21 mouse cellular contexts compared by ENCODE assay signal in the genomic region with DNA sequence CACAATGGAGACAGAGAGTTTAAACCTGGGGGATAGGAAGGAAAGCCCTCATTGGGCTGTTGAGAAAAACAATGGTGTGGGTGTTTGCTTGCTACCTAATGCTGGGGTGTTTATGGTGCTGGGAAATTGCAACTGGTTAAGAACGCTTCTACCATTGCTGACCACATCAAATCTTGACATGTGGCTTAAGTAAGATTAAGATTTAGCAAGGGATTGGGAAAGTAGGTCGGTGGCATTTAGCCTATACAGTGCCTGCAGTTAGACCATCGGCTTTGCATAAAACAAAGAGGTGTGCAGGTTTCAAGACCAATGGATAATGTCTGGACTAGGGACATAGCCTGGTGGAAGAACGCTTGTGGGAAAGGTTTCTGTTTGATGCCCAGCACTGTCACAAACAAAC.
A peak's percentile ranks its signal among the peaks of the same experiment; 100 is the strongest.
DNase-seq lines count a peak whose midpoint lies in the region; ATAC-seq lines count a peak whose summit lies in the region.
"Had no signal": no experiment of that assay in that cellular context is flagged by ENCODE, and none has a peak within 500 bp of the region (broad histone marks: within the 10 kb centered on the region; RNA-seq: fewer than 3 reads in every experiment).

No protein-coding gene starts in this region.

- H3K36me3 ChIP-seq in midbrain, embryonic 13.5 days: no peaks in the 10 kb centered on the region
- H3K36me3 ChIP-seq in midbrain, embryonic 14.5 days (ENCODE audit: control insufficient read depth, insufficient read depth, low read length): no peaks in the 10 kb centered on the region
- H3K36me3 ChIP-seq: embryonic facial prominence, embryonic 13.5 days; embryonic facial prominence, embryonic 15.5 days; forebrain, embryonic 10.5 days; forebrain, embryonic 12.5 days had no signal

- no peak overlapping the region for H3K4me3 ChIP-seq in midbrain, embryonic 13.5 days (replicated peaks)
- no peak overlapping the region for H3K4me3 ChIP-seq in midbrain, embryonic 14.5 days (replicated peaks; ENCODE audit: low read depth, low read length)
- H3K4me3 ChIP-seq: embryonic facial prominence, embryonic 13.5 days; embryonic facial prominence, embryonic 15.5 days; erythroblast, embryonic 14.5 days; forebrain, embryonic 10.5 days; forebrain, embryonic 12.5 days had no signal

- peak overlapping the region; percentile 35; the same call in 1 of the 2 replicates for H3K27ac ChIP-seq in midbrain, embryonic 13.5 days
- no peak overlapping the region; the same call in 1 of the 2 replicates for H3K27ac ChIP-seq in midbrain, embryonic 14.5 days (replicated peaks; ENCODE audit: low read depth, low read length)
- H3K27ac ChIP-seq: embryonic facial prominence, embryonic 13.5 days; embryonic facial prominence, embryonic 15.5 days; forebrain, embryonic 12.5 days had no signal

- peaks cover 3% of the 10 kb centered on the region; the same call in 1 of the 2 replicates for H3K27me3 ChIP-seq in midbrain, embryonic 13.5 days
- no peaks in the 10 kb centered on the region for H3K27me3 ChIP-seq in midbrain, embryonic 14.5 days (ENCODE audit: control insufficient read depth, insufficient read depth, low read length)
- H3K27me3 ChIP-seq: embryonic facial prominence, embryonic 13.5 days; embryonic facial prominence, embryonic 15.5 days; forebrain, embryonic 12.5 days had no signal

- no peak for ATAC-seq in midbrain, embryonic 13.5 days
- no peak for ATAC-seq in midbrain, embryonic 14.5 days (ENCODE audit: low FRiP score, low TSS enrichment)
- ATAC-seq: forebrain, embryonic 14.5 days had no signal

- H3K4me2 ChIP-seq in midbrain, embryonic 13.5 days (replicated peaks): no peak overlapping the region
- H3K4me2 ChIP-seq in midbrain, embryonic 14.5 days (ENCODE audit: low read length): no peak overlapping the region
- H3K4me2 ChIP-seq: embryonic facial prominence, embryonic 13.5 days; embryonic facial prominence, embryonic 15.5 days; forebrain, embryonic 12.5 days had no signal

- no peak overlapping the region for H3K9ac ChIP-seq in midbrain, embryonic 13.5 days (replicated peaks)
- H3K9ac ChIP-seq in midbrain, embryonic 14.5 days (replicated peaks; ENCODE audit: low read length): no peak overlapping the region
- H3K9ac ChIP-seq: embryonic facial prominence, embryonic 13.5 days; embryonic facial prominence, embryonic 15.5 days; forebrain, embryonic 12.5 days had no signal

- DNase-seq in midbrain, embryonic 14.5 days: no peak
- DNase-seq in retina, adult 2 months (ENCODE audit: low read depth, low spot score): peak; percentile 85
- no peak for DNase-seq in retina, embryonic 14.5 days (ENCODE audit: low spot score)
- peak; percentile 69 for DNase-seq in retina, postnatal 7 days (ENCODE audit: low read depth, low spot score)
- DNase-seq in lung, postnatal 36 days: no peak
- DNase-seq: adrenal gland, adult 2 months; adrenal gland, postnatal 10 days; adrenal gland, postnatal 25 days; cerebellum, adult 11 months; cerebellum, adult 18-20 months; cerebellum, adult 8-10 months; cerebellum, adult 9-11 months; cerebellum, postnatal 36 days; embryo, embryonic 11 days had no signal

- no peaks in the 10 kb centered on the region for H3K9me3 ChIP-seq in midbrain, embryonic 13.5 days
- H3K9me3 ChIP-seq in midbrain, embryonic 14.5 days (ENCODE audit: control insufficient read depth, low read length): no peaks in the 10 kb centered on the region
- H3K9me3 ChIP-seq: embryonic facial prominence, embryonic 13.5 days; embryonic facial prominence, embryonic 15.5 days; forebrain, embryonic 10.5 days; forebrain, embryonic 12.5 days had no signal

- WGBS in midbrain, embryonic 13.5 days: 56% methylated on average over 4 of the region's 4 CpGs
- 59% methylated on average over 4 of the region's 4 CpGs for WGBS in midbrain, embryonic 14.5 days

- peaks cover 28% of the 10 kb centered on the region for H3K4me1 ChIP-seq in midbrain, embryonic 13.5 days (replicated peaks)
- H3K4me1 ChIP-seq in midbrain, embryonic 14.5 days (ENCODE audit: control insufficient read depth, insufficient read depth, low read length): peaks cover 5% of the 10 kb centered on the region; the same call in 1 of the 2 replicates

Comparison
In these comparisons a context has a peak if more than half of its experiments do, and no peak if none do; other contexts are left out.
1. DNase-seq: peak in retina, adult 2 months (single experiment) and retina, postnatal 7 days (single experiment); none in midbrain, embryonic 14.5 days (single experiment), retina, embryonic 14.5 days (single experiment) and lung, postnatal 36 days (single experiment).